Mouse (Mus musculus) layer of hippocampus, adult 11-12 months (tissue): ENCODE measurements around the gene Pnmt.

Source experiments
- DNase-seq: peaks from one replicate; pipeline ENCODE4 v3.0.0; 2022; ENCODE audit warnings: low spot score

The Pnmt gene

GRCm38 (mm10) chr11:98385638-98386585, at the start of gene Pnmt:
Pnmt (plus strand) TSS chr11:98386450.
- DNase-seq, result no peak

- peak; percentile 73 for DNase-seq
Observed at GRCm38 (mm10) chr11:98338507-98338961, 47.7 kb upstream of the Pnmt start.

GRCm38 (mm10) chr11:98339071-98339501, 47.2 kb upstream of the Pnmt start:
- DNase-seq, result no peak

GRCm38 (mm10) chr11:98339679-98340287, 46.5 kb upstream of the Pnmt start:
- DNase-seq, result no peak

- DNase-seq, result no peak
Observed at GRCm38 (mm10) chr11:98340597-98340996, 45.7 kb upstream of the Pnmt start.

GRCm38 (mm10) chr11:98341174-98341573, 45.1 kb upstream of the Pnmt start:
- DNase-seq, result no peak

- DNase-seq, result peak; percentile 98
Observed at GRCm38 (mm10) chr11:98342000-98342945, 44.0 kb upstream of the Pnmt start.

- DNase-seq, result peak; percentile 83
Observed at GRCm38 (mm10) chr11:98345253-98345652, 41.0 kb upstream of the Pnmt start.

- DNase-seq, result no peak
Observed at GRCm38 (mm10) chr11:98346168-98346567, 40.1 kb upstream of the Pnmt start.

- DNase-seq, result peak; percentile 27
Observed at GRCm38 (mm10) chr11:98347385-98348082, 38.7 kb upstream of the Pnmt start.

- DNase-seq, result peak; percentile 72
Observed at GRCm38 (mm10) chr11:98348083-98348961, 37.9 kb upstream of the Pnmt start, which contains the start of gene Ppp1r1b. Ppp1r1b (plus strand) TSS chr11:98348404.

- DNase-seq, result no peak
Observed at GRCm38 (mm10) chr11:98349308-98349707, 36.9 kb upstream of the Pnmt start.

- no peak for DNase-seq
Observed at GRCm38 (mm10) chr11:98352272-98352990, 33.8 kb upstream of the Pnmt start.

GRCm38 (mm10) chr11:98353651-98354211, 32.5 kb upstream of the Pnmt start:
- peak; percentile 78 for DNase-seq

- DNase-seq, result no peak
Observed at GRCm38 (mm10) chr11:98354445-98354844, 31.8 kb upstream of the Pnmt start.

- peak; percentile 69 for DNase-seq
Observed at GRCm38 (mm10) chr11:98355732-98356299, 30.4 kb upstream of the Pnmt start.

- no peak for DNase-seq
Observed at GRCm38 (mm10) chr11:98356625-98357394, 29.4 kb upstream of the Pnmt start.
